Mouse (Mus musculus) kidney, adult 2 months (tissue): Measurements from ENCODE around the gene Esyt3.

Experiments used
- CTCF ChIP-seq: fragments of 200-500 bp; conservative IDR thresholded peaks from 2 replicates; pipeline ENCODE4 v1.5.1; 2011; ENCODE audit warnings: low read depth, mild to moderate bottlenecking, control low read depth, low read length, moderate library complexity, mixed read lengths; ENCODE audit not compliant: insufficient read depth, insufficient read length
- POLR2A ChIP-seq: fragments of 200-500 bp; IDR thresholded peaks from one replicate; pipeline ENCODE4 v1.6.1; 2011; ENCODE audit warnings: low read depth, low read length, control low read depth

DNA sequence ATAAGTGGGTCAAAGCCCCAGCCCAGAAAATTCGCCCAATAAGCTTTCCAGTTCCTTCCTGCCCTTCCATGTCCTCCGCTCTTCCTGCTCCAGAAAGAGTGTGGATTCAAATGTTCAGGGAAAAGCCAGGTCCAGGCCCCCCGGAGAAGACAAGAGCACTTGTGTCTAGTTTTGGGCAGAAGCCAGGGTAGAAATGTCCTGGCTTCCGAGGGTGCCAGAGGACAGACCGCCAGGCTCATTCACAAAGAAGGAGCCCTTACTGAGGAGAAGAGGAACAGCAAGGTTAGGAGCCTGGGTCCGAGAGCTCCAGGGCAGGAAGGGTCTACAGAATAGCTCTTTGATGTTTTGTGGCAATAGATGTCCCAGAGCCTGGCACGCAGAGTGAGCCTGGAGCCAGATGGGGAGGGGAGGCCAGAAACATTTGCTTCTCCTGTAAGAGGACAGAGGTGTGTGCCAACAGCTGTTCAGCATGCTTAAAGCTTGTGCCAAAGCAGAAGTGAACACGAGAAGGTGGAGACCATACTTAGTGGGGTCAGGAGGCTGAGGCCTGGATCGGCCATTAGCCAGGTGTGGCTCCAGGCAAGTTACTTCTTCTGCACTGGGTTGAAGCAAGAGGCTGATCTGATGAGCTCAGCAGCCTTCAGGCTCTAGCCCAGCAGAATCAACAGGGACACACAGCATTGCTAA, 43.1 kb upstream of the Esyt3 start:
- TF ChIP-seq CTCF (no peak), POLR2A (no peak)
